Mouse (Mus musculus) MEL (cell line): Measurements from ENCODE around the gene Eef1g.

ENCODE experiments used
- CTCF ChIP-seq, 3 experiments: IDR thresholded peaks in 2 of 3; conservative IDR thresholded peaks in 1 of 3; 2 replicates each; pipeline ENCODE4 v1.5.1; 2011 to 2012; ENCODE audit warnings: low read length in 3 of 3, low read depth in 2 of 3, mild to moderate bottlenecking in 2 of 3, improper control_type of control experiment in 1 of 3, inconsistent platforms in 1 of 3, mixed read lengths in 1 of 3, moderate library complexity in 1 of 3; ENCODE audit not compliant: control insufficient read depth in 1 of 3, insufficient read depth in 1 of 3, poor library complexity in 1 of 3, severe bottlenecking in 1 of 3
- E2F4 ChIP-seq: IDR thresholded peaks from 2 replicates; pipeline ENCODE4 v1.6.1; 2011; ENCODE audit warnings: low read depth, low read length, improper control_type of control experiment, borderline replicate concordance
- POLR2A ChIP-seq, 2 experiments: IDR thresholded peaks; 2 replicates each; pipeline ENCODE4 v1.6.1; 2011 to 2012; ENCODE audit warnings: low read length in 2 of 2, mild to moderate bottlenecking in 2 of 2, control low read depth in 1 of 2, improper control_type of control experiment in 1 of 2, low read depth in 1 of 2, moderate library complexity in 1 of 2; ENCODE audit not compliant: control insufficient read depth in 1 of 2, insufficient read depth in 1 of 2, poor library complexity in 1 of 2
- RAD21 ChIP-seq: IDR thresholded peaks from 2 replicates; pipeline ENCODE4 v1.6.1; 2011; ENCODE audit warnings: mild to moderate bottlenecking, low read depth, low read length, improper control_type of control experiment
- SIN3A ChIP-seq: IDR thresholded peaks from 2 replicates; pipeline ENCODE4 v1.6.1; 2012; ENCODE audit warnings: low read length, improper control_type of control experiment, inconsistent platforms
- USF1 ChIP-seq: IDR thresholded peaks from 2 replicates; pipeline ENCODE4 v1.6.1; 2014; ENCODE audit warnings: low read depth, mild to moderate bottlenecking, inconsistent platforms, low read length, improper control_type of control experiment, moderate library complexity
- ZNF384 ChIP-seq: IDR thresholded peaks from 2 replicates; pipeline ENCODE4 v1.6.1; 2012; ENCODE audit warnings: low read depth, mild to moderate bottlenecking, inconsistent platforms, low read length, improper control_type of control experiment

DNA sequence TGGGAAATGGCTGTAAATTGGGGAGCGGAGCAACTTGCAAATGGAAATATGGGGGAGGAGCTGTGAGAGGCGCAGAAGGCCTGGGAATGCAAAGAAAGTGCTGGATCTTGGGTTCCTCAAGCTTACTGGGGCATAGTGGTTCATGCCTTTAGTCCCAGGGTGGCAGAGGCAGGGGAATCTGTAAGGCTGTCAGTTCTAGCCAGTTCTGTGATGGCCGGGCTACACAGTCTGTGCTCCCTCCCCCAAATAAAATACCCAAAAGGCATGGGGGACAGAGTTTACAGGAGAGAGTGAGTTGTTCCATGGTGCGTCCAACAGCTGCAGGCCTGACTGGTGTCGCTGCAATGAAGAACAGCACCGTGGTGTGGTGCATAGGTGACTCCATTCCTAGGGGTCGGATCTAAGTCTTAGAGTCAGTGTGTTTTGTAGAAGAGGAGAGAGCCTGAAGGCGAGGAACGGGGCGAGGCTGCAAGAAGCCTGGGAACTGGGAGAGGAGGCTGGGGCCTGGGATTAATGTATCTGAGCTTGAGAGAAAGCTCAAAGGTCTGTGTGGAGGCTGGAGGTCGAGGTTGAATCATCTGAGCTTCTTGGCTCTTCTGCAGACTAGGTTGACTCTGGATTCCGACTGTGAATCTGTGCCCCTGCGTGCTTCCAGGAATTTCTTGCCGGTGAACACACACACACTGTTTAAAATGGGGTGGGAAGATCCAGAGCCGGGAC, 21.7 kb downstream of the Eef1g start:
- TF ChIP-seq ZNF384 (no peak), POLR2A (IDR thresholded peaks at IDR 0.05; ENCODE audit: control insufficient read depth in 1 of 2, insufficient read depth in 1 of 2, low read depth in 1 of 2, low read length in 2 of 2, poor library complexity in 1 of 2) (no peak), USF1 (no peak), RAD21 (no peak), CTCF (IDR thresholded peaks at IDR 0.05 in 2 of 3, conservative IDR thresholded peaks at IDR 0.05 in 1 of 3; ENCODE audit: control insufficient read depth in 1 of 3, insufficient read depth in 1 of 3, low read depth in 2 of 3, low read length in 3 of 3, poor library complexity in 1 of 3, severe bottlenecking in 1 of 3) (no peak), E2F4 (no peak), SIN3A (no peak)
